Mouse (Mus musculus) olfactory bulb, adult 2 months (tissue): ENCODE measurements around the gene Pdcd1lg2.

Source experiments
- CTCF ChIP-seq: fragments of 200-500 bp; IDR thresholded peaks from 2 replicates; pipeline ENCODE4 v1.5.1; 2012; ENCODE audit warnings: low read depth, mild to moderate bottlenecking, low read length, moderate library complexity; ENCODE audit not compliant: insufficient read depth
- POLR2A ChIP-seq: fragments of 200-500 bp; IDR thresholded peaks from 2 replicates; pipeline ENCODE4 v1.6.1; 2012; ENCODE audit warnings: mild to moderate bottlenecking, low read depth, low read length, moderate library complexity; ENCODE audit not compliant: insufficient read depth

GRCm38 (mm10) chr19:29509857-29510256, 99.1 kb downstream of the Pdcd1lg2 start:
- TF ChIP-seq CTCF: no peak
- TF ChIP-seq POLR2A: no peak
